Mouse (Mus musculus) hindbrain, embryonic 14.5 days (tissue): ENCODE data around the gene Ccdc152. TPM values are rescaled to one million over a fixed set of nuclear protein-coding genes. Genes with fewer than 3 reads are reported as not detected.
"Not testable (repeated sequence)": the region's sequence is repeated elsewhere in the genome, so short reads cannot be mapped to it uniquely, and the experiment has no call there.

Experiments used
- ATAC-seq: fragments of 200-750 bp; cut with Nextera tagmentation; 2 replicates; pipeline ENCODE4 v1.8.0; 2017; ENCODE audit warnings: moderate number of reproducible peaks, mild to moderate bottlenecking, moderate TSS enrichment, moderate library complexity; ENCODE audit not compliant: low FRiP score
- DNase-seq: peaks from one replicate; pipeline ENCODE4 v3.0.0-alpha.2; 2015; ENCODE audit warnings: low spot score
- H3K27ac ChIP-seq: fragments of 300-500 bp; sonication (generic); 2 replicates; pipeline ENCODE4 v1.5.1; 2014; ENCODE audit warnings: mild to moderate bottlenecking, moderate library complexity
- H3K27me3 ChIP-seq: fragments of 300-500 bp; sonication (generic); 2 replicates; pipeline ENCODE4 v1.6.1; 2014; ENCODE audit warnings: mild to moderate bottlenecking, low read length, mixed read lengths; ENCODE audit not compliant: control insufficient read depth, insufficient read depth
- H3K36me3 ChIP-seq: fragments of 300-500 bp; sonication (generic); replicated peaks from 2 replicates; pipeline ENCODE4 v1.6.1; 2014; ENCODE audit not compliant: control insufficient read depth, insufficient read depth
- H3K4me1 ChIP-seq: fragments of 300-500 bp; sonication (generic); replicated peaks from 2 replicates; pipeline ENCODE4 v1.6.1; 2014; ENCODE audit warnings: antibody characterized with exemption, low read length, mixed read lengths; ENCODE audit not compliant: control insufficient read depth, insufficient read depth
- H3K4me2 ChIP-seq: fragments of 300-500 bp; sonication (generic); replicated peaks from 2 replicates; pipeline ENCODE4 v1.6.1; 2014; ENCODE audit warnings: mild to moderate bottlenecking, moderate library complexity
- H3K4me3 ChIP-seq: fragments of 300-500 bp; sonication (generic); replicated peaks from 2 replicates; pipeline ENCODE4 v1.5.1; 2014; ENCODE audit warnings: mild to moderate bottlenecking, low read length
- H3K9ac ChIP-seq: fragments of 300-500 bp; sonication (generic); 2 replicates; pipeline ENCODE4 v1.6.1; 2014
- H3K9me3 ChIP-seq: fragments of 300-500 bp; sonication (generic); 2 replicates; pipeline ENCODE4 v1.6.1; 2016; ENCODE audit warnings: low read length; ENCODE audit not compliant: control insufficient read depth
- WGBS: fragments of 180-500 bp; shearing (Covaris S2); extraction: QIAGEN DNeasy Blood & Tissue Kit; methylation state at CpG from one replicate; pipeline ENCODE4 v1.1.7; 2014; 5-methylcytosine and 5-hydroxymethylcytosine counted together
- polyA plus RNA-seq: library from polyadenylated mRNA; unstranded; fragments of >200 nt; fragmentation: Nextera tagmentation; extraction: Ambion mirVana; gene quantifications from 2 replicates; pipeline ENCODE4 v1.2.1, GENCODE M21; 2014

Gene Ccdc152
- polyA plus RNA-seq, 1 experiment from 2014 or later: 0.58 TPM

DNA sequence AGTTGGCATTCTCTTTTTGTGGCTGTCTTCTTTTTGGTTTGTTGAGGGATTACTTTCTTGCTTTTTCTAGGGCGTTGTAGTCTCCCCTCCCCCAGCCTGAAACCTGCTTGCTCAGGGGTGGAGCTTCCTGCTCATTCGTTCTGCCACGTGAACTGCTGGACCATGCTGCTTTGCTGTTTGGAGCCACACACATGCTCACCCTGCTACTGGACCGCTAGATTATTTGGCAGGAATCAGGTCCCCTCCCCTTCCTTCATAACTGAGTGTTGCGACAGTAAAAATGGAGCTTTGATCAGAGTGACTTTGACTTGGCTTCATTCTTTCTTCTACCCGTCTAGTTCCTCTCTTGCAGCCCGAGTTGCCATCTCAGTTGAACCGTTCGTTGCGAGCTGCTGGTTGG lies 58.3 kb downstream of the Ccdc152 start:
- WGBS: 90% methylated on average over 10 of the region's 10 CpGs
- not testable (repeated sequence) for H3K4me2 ChIP-seq, H3K27ac ChIP-seq, ATAC-seq, DNase-seq, H3K9me3 ChIP-seq, H3K4me1 ChIP-seq, H3K4me3 ChIP-seq, H3K9ac ChIP-seq, H3K27me3 ChIP-seq, H3K36me3 ChIP-seq

DNA sequence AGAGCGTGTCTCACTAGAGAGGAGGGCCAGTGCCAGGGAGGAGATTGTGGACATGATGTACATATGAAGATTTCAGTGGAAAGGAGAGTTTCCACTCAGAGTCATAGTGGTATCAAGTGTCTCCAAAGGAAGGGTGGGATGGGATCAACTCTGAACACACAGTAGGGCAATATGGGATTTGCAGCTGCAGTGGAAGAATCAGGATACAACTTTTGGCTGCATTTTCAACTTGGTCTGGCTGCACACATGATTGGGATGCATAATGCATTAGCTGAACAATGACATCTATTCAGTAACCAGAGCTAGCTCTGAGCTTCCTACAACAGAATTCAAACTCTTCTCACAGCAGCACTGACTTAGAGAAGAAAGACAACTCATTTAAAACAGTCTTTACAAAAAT lies 65.4 kb downstream of the Ccdc152 start:
- Histone ChIP-seq H3K27me3 (no peaks in the 10 kb centered on the region), H3K4me3 (no peak overlapping the region), H3K9me3 (no peaks in the 10 kb centered on the region), H3K36me3 (no peaks in the 10 kb centered on the region), H3K9ac (no peak overlapping the region), H3K27ac (no peak overlapping the region), H3K4me2 (no peak overlapping the region), H3K4me1 (no peaks in the 10 kb centered on the region)
- 80% methylated on average over 1 of the region's 1 CpGs for WGBS
- no peak for ATAC-seq
- no peak for DNase-seq

DNA sequence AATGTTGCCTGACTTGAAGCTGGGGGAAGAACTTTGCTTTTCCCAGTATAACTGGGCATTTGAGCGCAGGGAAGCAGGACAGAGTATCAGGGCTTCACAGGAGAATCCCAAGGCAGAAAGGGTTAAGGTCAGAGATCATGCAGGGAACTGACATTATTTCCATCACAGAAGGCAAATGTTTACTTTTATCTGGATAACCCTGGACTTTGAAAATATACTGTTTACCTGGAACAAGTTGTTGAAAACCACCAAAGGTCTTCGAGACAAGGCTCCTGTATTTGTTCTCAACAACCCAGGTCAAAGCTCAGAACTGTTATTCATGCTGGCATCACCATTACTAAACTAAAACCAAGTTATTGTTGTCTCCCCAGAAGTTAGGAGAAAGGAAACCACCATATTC lies 67.0 kb downstream of the Ccdc152 start:
- Histone ChIP-seq H3K9me3 (no peaks in the 10 kb centered on the region), H3K4me1 (no peaks in the 10 kb centered on the region; the same call in 1 of the 2 replicates), H3K4me2 (no peak overlapping the region), H3K9ac (no peak overlapping the region), H3K27me3 (no peaks in the 10 kb centered on the region), H3K36me3 (no peaks in the 10 kb centered on the region), H3K4me3 (no peak overlapping the region), H3K27ac (no peak overlapping the region)
- no peak for DNase-seq
- 84% methylated on average over 2 of the region's 2 CpGs for WGBS
- no peak for ATAC-seq

DNA sequence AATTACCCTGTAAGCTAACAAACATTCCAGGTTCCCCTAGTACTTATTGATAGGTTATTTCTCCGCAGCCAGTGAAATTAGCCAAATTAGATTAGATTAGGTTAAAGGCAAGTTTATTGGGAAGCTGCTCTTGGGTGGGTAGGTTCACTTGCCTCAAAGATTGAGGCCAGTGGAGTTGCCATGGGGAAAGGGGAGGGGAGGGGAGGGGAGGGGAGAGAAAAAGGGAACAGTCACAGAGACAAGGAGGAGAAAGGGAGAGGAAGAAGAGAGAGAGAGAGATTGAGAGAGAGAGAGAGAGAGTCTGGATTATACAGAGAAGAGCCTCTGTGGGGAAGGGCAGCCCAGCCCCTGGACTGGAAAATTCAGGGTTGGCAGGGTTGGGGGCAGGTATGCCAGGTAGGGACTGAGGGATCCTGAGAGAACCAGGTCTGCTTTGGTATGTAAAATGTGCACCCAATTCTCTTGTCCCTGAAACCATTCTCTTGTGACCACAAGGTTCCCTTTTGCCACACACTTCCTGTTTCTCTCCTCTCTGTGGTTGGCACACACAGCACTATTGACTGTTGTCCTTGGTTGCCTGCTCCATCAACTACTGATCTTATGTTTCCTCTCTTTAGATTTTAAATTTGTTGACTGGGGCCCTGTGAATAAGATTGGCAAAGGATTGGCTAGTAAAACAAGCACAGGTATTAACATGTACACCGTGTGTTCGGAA lies 69.3 kb downstream of the Ccdc152 start:
- H3K9me3 ChIP-seq: no peaks in the 10 kb centered on the region
- no peaks in the 10 kb centered on the region for H3K27me3 ChIP-seq
- H3K4me2 ChIP-seq: no peak overlapping the region
- no peak overlapping the region for H3K9ac ChIP-seq
- H3K27ac ChIP-seq: no peak overlapping the region
- H3K4me1 ChIP-seq: no peaks in the 10 kb centered on the region; the same call in 1 of the 2 replicates
- ATAC-seq: no peak
- H3K4me3 ChIP-seq: no peak overlapping the region
- no peaks in the 10 kb centered on the region for H3K36me3 ChIP-seq
- 95% methylated on average over 3 of the region's 3 CpGs for WGBS
- no peak for DNase-seq

DNA sequence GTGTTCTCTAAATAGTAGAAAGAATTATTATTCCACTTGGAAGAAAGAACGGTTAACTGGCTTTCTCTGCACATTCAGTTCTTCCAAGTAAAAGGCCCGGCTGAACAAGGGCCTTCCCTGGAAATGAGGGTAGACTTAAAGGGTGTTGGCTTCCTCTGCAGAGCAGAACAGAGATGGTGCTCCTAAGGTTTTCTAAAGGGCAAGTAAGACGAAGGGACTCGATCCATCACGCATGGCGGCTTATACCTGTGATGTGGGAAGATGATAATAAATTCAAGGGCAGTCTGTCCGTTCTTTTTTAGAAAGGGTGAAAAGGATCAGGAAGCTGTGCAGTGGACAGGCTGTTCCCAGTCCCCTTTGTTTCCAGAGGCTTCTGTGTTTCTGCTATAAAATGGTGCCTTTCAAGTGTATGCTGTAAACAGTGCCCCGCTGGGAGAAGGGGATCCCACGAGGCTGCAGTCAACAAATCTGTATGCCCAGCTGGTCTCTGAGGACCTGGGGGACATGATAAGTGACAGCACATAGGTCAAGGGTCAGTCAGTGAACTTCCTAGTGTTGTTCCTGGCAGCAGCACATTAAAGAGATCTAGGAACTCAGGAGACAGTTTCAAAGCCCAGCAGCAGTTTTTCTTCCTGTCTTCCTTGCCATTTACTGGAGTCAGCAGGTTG lies 71.0 kb downstream of the Ccdc152 start:
- no peak overlapping the region for H3K27ac ChIP-seq
- 17% methylated on average over 9 of the region's 9 CpGs for WGBS
- no peaks in the 10 kb centered on the region for H3K27me3 ChIP-seq
- ATAC-seq (peak; percentile 55; the same call in 1 of the 2 replicates), DNase-seq (no peak)
- no peaks in the 10 kb centered on the region for H3K9me3 ChIP-seq
- no peak overlapping the region for H3K9ac ChIP-seq
- no peak overlapping the region for H3K4me2 ChIP-seq
- H3K4me1 ChIP-seq: no peaks in the 10 kb centered on the region; the same call in 1 of the 2 replicates
- H3K4me3 ChIP-seq: no peak overlapping the region
- no peaks in the 10 kb centered on the region for H3K36me3 ChIP-seq

DNA sequence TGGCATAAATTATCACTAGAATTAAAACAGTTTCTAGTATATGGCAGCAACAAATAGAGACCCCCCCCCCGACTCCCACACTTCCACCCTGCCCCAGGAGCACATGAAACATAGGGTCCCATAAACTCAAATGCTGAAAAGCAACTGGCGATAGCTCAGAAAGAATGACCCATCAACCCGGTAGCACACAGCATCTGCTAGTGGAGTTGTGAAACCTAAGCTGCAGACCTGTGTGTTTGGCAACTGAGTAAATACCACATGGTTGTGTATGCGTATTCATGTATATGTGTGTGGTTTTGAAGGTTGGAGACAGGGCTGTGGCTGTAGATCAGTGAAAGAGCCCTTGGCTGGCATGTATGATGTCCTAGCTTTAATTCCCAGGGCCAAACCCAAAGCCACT lies 72.3 kb downstream of the Ccdc152 start:
- 87% methylated on average over 4 of the region's 4 CpGs for WGBS
- ATAC-seq (no peak), DNase-seq (no peak)
- H3K27me3 ChIP-seq: no peaks in the 10 kb centered on the region
- no peak overlapping the region for H3K27ac ChIP-seq
- H3K36me3 ChIP-seq: no peaks in the 10 kb centered on the region
- no peak overlapping the region for H3K4me2 ChIP-seq
- H3K4me1 ChIP-seq: no peaks in the 10 kb centered on the region; the same call in 1 of the 2 replicates
- H3K4me3 ChIP-seq: no peak overlapping the region
- H3K9me3 ChIP-seq: no peaks in the 10 kb centered on the region
- no peak overlapping the region for H3K9ac ChIP-seq

Other genes with a start within 250 kb of the Ccdc152 start
- gene Selenop, start 35.0 kb downstream of the Ccdc152 start, polyA plus RNA-seq: 184 and 189 TPM in 2 replicates